Mouse (Mus musculus) common myeloid progenitor, adult 5-6 weeks (primary cell): ENCODE data around the gene Prr12. TPM values are rescaled to one million over a fixed set of nuclear protein-coding genes. Genes with fewer than 3 reads are reported as not detected.
A peak's percentile ranks its signal among the peaks of the same experiment; 100 is the strongest.
"Not testable (repeated sequence)": the region's sequence is repeated elsewhere in the genome, so short reads cannot be mapped to it uniquely, and the experiment has no call there.

Experiments
- ATAC-seq: replicated peaks from 2 replicates; pipeline ENCODE4 v1.8.0; 2016; ENCODE audit warnings: low read depth, mild to moderate bottlenecking, moderate TSS enrichment, inconsistent platforms; ENCODE audit not compliant: poor library complexity, severe bottlenecking
- total RNA-seq: library from RNA; stranded (forward); fragments of 200-1000, 187-1606 nt; gene quantifications from 2 replicates; pipeline ENCODE4 v1.2.3, GENCODE M21; 2017

Gene Prr12
- total RNA-seq, 1 experiment from 2014 or later, result 7.5 TPM

DNA sequence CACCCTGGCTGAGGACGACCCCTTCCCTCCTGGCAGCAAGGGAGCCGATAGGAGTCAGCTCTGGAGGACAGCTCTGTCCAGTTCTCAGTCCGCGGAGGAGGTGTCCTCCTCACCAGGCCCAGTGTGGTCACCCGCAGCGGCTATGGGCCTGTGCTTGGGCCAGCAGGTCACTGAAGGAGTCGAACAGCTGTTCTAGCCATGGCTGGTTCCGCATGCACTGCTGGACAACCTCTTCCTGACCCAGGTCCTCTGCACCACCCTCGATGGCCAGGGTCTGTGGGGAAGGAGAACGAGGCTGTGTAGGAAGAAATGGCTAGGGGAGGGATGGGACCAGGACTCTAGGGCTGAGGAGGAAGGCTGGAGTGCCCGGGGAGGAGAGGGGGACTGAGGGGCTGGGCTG is 24.3 kb downstream of the Prr12 start:
- no peak for ATAC-seq

DNA sequence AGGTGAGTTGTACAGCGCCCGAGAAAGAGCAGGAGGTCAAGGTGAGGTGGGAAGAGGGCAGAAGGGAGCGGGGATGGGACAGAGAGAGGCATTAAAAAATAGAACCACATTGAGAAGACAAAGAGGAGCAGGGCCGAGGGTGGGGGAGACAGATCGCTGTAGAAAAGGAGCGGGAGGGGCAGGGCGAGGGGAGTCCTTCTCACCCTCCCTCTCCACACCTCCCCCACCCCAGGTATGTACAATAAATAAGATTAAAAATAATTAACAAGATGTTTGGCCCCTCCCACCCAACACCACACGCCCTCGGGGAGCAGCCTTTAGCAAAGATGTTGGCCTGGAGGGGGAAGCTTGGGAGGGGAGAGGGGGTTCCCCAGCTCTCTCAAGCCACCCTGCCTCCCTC is 24.9 kb downstream of the Prr12 start:
- no peak for ATAC-seq

DNA sequence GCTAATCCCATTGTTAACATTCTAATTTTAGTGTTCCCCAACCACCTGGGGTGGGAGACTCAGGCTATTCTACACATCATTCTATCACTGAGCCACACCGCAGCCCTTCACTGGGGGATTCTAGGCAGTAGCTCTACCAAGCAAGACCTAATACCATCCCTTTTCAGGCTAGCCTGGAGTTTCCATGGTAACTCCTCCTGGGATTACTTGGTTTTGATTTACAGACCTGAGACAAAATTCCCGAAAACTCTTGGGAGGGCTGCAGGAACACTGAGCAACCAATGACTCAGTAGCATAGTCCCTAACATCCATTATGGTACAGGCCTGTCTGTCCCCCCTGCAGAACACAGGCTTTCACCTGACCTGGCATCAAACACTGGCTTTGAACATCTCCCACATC is 26.4 kb downstream of the Prr12 start:
- ATAC-seq, result no peak

DNA sequence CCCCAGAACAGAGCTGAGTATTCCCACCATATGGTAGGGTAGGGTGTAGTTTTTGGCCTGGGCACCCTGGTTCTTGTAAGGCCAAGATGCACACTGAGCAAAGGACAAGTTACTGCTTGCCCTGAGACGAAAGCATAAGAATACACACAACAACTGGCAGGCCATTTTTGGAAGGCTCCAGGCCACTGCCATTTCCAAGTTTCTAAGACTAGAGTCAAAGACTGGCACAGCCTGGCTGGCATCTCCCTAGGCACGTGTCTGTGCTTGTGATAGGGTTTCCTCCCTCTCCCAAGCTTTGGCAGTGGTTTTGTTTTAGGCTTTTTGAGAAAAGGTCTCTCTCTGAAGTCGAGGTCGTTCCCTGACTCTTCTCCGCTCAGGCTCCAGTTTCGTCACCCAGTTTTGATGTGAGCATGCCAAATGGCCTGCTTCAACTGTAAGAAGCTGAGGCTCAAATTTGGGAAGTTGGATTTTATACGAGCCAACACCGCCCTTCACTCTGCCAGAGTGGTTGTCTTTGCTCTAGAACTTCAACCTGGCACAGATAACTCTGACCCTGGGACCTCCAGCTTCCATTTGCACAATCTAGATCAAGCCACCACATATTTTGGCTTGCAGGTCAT is 27.0 kb downstream of the Prr12 start:
- ATAC-seq, result no peak

GRCm38 (mm10) chr7:45024281-45025248 is 28.1 kb downstream of the Prr12 start:
- no peak for ATAC-seq

GRCm38 (mm10) chr7:45023711-45024110 is 29.0 kb downstream of the Prr12 start:
- not testable (repeated sequence) for ATAC-seq

DNA sequence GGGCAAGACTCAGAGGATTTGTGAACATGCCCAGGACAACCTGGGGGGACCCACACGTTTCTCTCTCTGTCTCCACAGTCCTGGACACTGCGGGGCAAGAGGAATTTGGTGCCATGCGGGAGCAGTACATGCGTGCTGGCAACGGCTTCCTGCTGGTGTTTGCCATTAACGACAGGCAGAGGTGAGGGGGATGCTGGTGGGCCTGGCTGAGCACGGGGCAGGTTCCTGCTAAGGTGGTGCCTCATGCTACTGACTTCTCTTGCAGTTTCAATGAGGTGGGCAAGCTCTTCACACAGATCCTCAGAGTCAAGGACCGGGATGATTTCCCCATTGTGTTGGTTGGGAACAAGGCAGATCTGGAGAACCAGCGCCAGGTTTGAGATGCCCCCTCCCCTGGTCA is 32.5 kb downstream of the Prr12 start:
- no peak for ATAC-seq

GRCm38 (mm10) chr7:45019031-45019571 is 33.6 kb downstream of the Prr12 start:
- no peak for ATAC-seq

- peak; percentile 76 for ATAC-seq
Measured at GRCm38 (mm10) chr7:45017242-45018061, 35.2 kb downstream of the Prr12 start, which contains the start of gene Rras. Gene Rras, plus strand, starts transcription at chr7:45017961.

DNA sequence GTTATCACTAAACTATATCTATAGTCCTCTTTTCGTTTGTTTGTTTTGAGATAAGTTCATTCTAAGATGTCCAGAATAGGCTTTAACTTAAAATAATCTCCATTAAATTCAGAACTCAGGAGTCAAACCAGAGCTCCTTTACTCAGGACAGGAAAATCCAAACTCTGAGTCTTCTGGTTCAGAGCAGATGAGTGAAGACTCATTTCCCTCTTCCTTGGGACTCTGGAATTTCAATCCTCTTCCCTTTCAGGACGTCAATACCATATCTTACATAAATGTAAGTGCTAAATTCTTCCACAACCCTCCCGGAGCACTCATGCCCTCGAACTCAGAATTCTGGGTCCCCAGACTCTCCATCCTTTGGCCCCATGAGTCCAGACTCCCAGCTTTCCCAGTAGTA is 35.9 kb downstream of the Prr12 start:
- no peak for ATAC-seq

GRCm38 (mm10) chr7:45015957-45016612 is 36.6 kb downstream of the Prr12 start, which contains the start of gene Scaf1:
Gene Scaf1, minus strand, starts transcription at chr7:45016363.
- ATAC-seq, result peak; percentile 73

DNA sequence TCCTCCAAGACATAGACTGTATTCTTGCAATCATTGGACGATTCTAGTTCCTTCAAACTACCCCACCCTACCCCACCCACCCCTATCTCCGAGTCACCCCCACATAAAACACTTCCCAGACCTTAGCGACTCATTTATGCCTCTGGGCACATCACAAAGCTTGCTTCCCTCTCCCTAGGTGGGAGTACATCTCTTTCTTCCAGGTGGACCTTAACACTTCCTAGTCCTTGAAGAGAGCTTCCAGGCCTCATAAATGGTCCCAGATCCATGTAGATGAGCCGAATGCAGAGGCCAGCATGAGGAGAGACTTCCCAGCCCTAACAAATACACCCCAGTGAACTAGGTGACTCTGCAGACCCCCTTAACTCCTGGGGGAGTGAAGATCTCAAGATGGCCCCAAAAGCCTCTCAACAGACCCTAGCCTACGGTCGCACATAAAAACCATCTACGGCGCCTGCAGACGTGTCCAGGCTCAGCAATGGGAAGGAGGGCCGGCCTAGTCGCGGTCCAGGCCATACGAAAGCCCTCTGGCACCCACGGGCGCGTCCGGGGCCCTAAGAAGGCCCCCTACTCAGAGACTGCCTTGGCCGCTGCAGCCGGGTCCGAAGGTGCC is 37.2 kb downstream of the Prr12 start:
- no peak for ATAC-seq

GRCm38 (mm10) chr7:45014096-45014451 is 38.6 kb downstream of the Prr12 start:
- no peak for ATAC-seq

- no peak for ATAC-seq
Measured at GRCm38 (mm10) chr7:45013366-45014095, 39.1 kb downstream of the Prr12 start.

DNA sequence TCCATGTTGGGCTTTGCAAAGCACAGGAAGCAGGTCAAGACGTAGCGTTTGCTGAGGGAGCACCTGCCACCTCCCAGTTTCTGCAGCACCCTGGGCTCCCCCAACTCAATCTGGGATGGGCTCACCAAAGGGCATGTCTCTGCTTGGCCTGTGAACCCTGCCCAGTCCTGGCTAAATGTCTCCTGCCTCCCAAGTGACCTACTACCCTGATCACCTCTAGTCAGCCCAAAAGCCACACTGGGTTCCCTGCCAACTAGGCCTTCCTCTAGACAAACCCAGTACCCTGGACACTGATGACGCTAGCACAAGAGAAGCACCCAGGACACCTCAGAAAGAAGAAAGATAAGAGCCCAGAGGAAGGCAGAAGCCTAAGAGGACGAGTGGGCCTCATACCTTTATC is 39.9 kb downstream of the Prr12 start:
- no peak for ATAC-seq

DNA sequence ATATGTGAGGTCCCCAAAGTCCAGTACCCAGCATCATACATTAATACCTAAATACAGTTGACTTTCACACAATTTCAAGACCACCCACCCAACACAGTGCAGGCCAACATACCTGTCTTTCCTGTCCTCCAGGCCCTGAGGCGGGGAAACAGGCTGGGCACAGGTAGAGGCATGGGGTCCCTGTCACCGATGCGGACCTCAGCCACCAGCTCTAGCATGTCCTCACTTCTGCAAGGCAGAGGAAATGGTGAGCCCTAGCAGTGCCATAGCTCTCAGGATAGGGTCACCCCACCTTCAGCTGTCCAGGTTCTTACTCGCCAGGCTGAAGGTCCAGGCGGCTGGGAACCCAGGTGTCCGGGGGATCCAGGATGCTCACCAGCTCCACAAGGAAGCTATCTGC is 40.7 kb downstream of the Prr12 start:
- ATAC-seq, result no peak

- no peak for ATAC-seq
Measured at GRCm38 (mm10) chr7:45008411-45008810, 44.3 kb downstream of the Prr12 start.

DNA sequence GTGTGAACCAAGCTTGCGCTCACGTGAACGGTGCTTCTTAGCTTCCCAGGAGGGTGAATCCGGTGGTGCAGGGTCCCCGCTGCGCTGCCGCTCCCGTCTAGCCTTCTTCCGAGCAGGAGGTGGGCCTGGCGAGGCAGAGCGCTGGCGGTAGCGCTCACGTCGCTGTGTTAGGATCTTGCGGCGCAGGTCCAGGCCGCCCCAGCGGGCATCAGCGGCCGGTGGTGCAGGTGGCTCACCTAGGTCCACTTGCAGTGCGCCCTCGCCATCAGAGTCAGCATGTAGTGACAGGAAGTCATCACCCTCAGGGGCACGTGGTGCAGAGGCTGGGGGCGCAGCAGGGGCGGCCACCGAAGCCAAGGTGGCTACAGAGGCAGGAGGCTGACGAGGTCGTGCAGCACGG is 44.8 kb downstream of the Prr12 start:
- no peak for ATAC-seq

GRCm38 (mm10) chr7:45007141-45007540 is 45.5 kb downstream of the Prr12 start:
- ATAC-seq, result no peak
